Mouse (Mus musculus): ENCODE measurements around the gene Atg2b.

DNA sequence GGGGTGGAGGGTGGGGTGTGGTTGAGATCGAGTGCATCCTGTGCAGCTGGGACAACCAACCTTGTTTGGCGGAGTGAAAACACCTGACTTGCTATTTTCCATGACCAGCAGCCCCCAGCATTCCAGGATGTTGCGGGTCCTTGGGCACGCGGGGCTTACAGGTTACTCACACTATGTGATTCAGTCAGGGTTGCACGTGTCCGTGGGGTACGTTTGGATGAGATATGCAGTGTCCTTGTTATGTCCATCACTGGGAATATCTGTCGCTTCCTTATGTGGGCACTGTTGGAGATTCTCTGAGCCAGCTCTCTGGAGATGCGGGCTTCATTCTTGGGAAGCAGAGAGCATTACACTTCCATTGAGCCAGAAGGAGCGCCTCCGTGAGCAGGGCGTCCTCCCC lies 40.7 kb upstream of the Atg2b start:
- TF ChIP-seq CTCF (IDR thresholded peaks at IDR 0.05; ENCODE audit: low read depth, low read length): no peak
- no peak for TF ChIP-seq POLR2A (IDR thresholded peaks at IDR 0.05; ENCODE audit: insufficient read depth, low read length)
- no peak for TF ChIP-seq EP300 (IDR thresholded peaks at IDR 0.05; ENCODE audit: insufficient read depth, low read depth, low read length)
